Mouse (Mus musculus): ENCODE measurements around the gene Tom1l2. TPM values are rescaled to one million over a fixed set of nuclear protein-coding genes. Genes with fewer than 3 reads are reported as not detected.

Tom1l2 gene
- polyA plus RNA-seq, 1 experiment: 20.4 TPM

- Histone ChIP-seq H3K4me3 (ENCODE audit: insufficient read depth, low read length) (no peak overlapping the region), H3K27ac (ENCODE audit: insufficient read depth, low read depth, low read length) (no peak overlapping the region), H3K4me1 (ENCODE audit: control insufficient read depth, insufficient read depth, low read length) (no peaks in the 10 kb centered on the region)
- TF ChIP-seq POLR2A (IDR thresholded peaks at IDR 0.05; ENCODE audit: borderline replicate concordance, low read depth, low read length) (no peak), CTCF (IDR thresholded peaks at IDR 0.05; ENCODE audit: low read depth, low read length) (no peak)
Observed at GRCm38 (mm10) chr11:60246077-60246476, 106.6 kb downstream of the Tom1l2 start.

- Histone ChIP-seq H3K4me3 (ENCODE audit: insufficient read depth, low read length) (no peak overlapping the region), H3K27ac (ENCODE audit: insufficient read depth, low read depth, low read length) (no peak overlapping the region), H3K4me1 (ENCODE audit: control insufficient read depth, insufficient read depth, low read length) (no peaks in the 10 kb centered on the region)
- TF ChIP-seq CTCF (IDR thresholded peaks at IDR 0.05; ENCODE audit: low read depth, low read length) (no peak), POLR2A (IDR thresholded peaks at IDR 0.05; ENCODE audit: borderline replicate concordance, low read depth, low read length) (no peak)
Observed at GRCm38 (mm10) chr11:60244503-60245143, 108.1 kb downstream of the Tom1l2 start.

DNA sequence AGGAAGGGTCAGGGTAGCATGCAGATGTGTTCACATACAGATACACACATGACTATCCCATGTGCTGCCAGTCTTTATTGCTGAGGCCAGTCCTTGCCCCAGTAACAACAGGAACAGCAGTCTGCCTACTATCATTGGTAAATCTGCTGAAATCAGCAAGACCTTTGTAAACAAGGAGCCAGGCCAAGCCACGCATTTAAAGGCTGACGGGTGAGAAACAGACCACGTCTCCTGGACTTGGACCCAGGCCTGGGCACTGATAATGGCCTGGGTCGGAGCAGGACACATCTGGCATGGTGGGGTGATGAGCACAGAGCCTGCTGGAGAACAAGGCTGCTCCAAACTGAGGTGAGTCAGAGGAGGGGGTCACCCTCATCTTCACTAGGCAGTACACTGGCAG lies 112.2 kb downstream of the Tom1l2 start:
- no peak overlapping the region for H3K27ac ChIP-seq (ENCODE audit: insufficient read depth, low read depth, low read length)
- TF ChIP-seq CTCF (IDR thresholded peaks at IDR 0.05; ENCODE audit: low read depth, low read length): no peak
- TF ChIP-seq POLR2A (IDR thresholded peaks at IDR 0.05; ENCODE audit: borderline replicate concordance, low read depth, low read length): no peak
- no peak overlapping the region for H3K4me3 ChIP-seq (ENCODE audit: insufficient read depth, low read length)
- peaks cover 3% of the 10 kb centered on the region; the same call in 1 of the 2 replicates for H3K4me1 ChIP-seq (ENCODE audit: control insufficient read depth, insufficient read depth, low read length)

- Histone ChIP-seq H3K4me3 (ENCODE audit: insufficient read depth, low read length) (no peak overlapping the region), H3K27ac (ENCODE audit: insufficient read depth, low read depth, low read length) (no peak overlapping the region), H3K4me1 (ENCODE audit: control insufficient read depth, insufficient read depth, low read length) (peaks cover 6% of the 10 kb centered on the region; the same call in 1 of the 2 replicates)
- TF ChIP-seq CTCF (IDR thresholded peaks at IDR 0.05; ENCODE audit: low read depth, low read length): no peak
Observed at GRCm38 (mm10) chr11:60235351-60235750, 117.4 kb downstream of the Tom1l2 start.

- no peak overlapping the region for H3K4me3 ChIP-seq (ENCODE audit: insufficient read depth, low read length)
- no peak overlapping the region for H3K27ac ChIP-seq (ENCODE audit: insufficient read depth, low read depth, low read length)
- H3K4me1 ChIP-seq (ENCODE audit: control insufficient read depth, insufficient read depth, low read length): peaks cover 6% of the 10 kb centered on the region; the same call in 1 of the 2 replicates
- TF ChIP-seq CTCF (IDR thresholded peaks at IDR 0.05; ENCODE audit: low read depth, low read length) (no peak), POLR2A (IDR thresholded peaks at IDR 0.05; ENCODE audit: borderline replicate concordance, low read depth, low read length) (no peak)
Observed at GRCm38 (mm10) chr11:60233235-60233634, 119.5 kb downstream of the Tom1l2 start.

DNA sequence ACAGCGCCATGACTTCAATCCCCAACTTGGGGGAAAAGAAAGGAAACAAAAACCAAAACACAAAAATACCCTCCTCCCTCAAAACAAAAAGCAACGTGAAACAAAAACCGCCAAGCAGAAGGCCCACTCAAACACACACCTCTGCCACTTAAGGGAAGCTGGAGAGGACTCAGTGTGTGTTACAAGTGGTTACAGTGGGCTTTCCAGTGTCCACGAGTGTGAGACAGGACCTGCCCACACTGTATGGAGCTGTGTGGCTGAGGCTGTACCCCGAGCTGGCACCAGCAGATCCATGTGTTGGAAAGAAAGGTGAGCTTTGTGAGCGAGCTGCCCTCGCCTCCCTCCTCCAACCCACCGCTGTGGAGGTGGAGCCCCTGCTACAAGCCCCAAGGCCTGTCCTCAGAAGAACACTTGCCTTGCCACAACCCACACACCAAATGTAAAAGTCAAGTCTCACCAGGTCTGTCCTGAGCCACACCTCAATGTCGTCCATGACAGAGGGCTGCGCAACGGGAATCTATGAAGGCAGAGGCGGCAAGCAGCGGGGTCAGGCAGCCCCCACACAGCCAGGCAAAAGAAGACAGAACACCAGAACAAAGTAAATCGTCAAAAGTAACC lies 120.2 kb downstream of the Tom1l2 start:
- Histone ChIP-seq H3K4me3 (ENCODE audit: insufficient read depth, low read length) (no peak overlapping the region), H3K27ac (ENCODE audit: insufficient read depth, low read depth, low read length) (no peak overlapping the region), H3K4me1 (ENCODE audit: control insufficient read depth, insufficient read depth, low read length) (peaks cover 6% of the 10 kb centered on the region; the same call in 1 of the 2 replicates)
- TF ChIP-seq CTCF (IDR thresholded peaks at IDR 0.05; ENCODE audit: low read depth, low read length) (no peak), POLR2A (IDR thresholded peaks at IDR 0.05; ENCODE audit: borderline replicate concordance, low read depth, low read length) (no peak)

GRCm38 (mm10) chr11:60231951-60232350 lies 120.8 kb downstream of the Tom1l2 start:
- peaks cover 6% of the 10 kb centered on the region; the same call in 1 of the 2 replicates for H3K4me1 ChIP-seq (ENCODE audit: control insufficient read depth, insufficient read depth, low read length)
- TF ChIP-seq POLR2A (IDR thresholded peaks at IDR 0.05; ENCODE audit: borderline replicate concordance, low read depth, low read length): no peak
- no peak for TF ChIP-seq CTCF (IDR thresholded peaks at IDR 0.05; ENCODE audit: low read depth, low read length)
- H3K27ac ChIP-seq (ENCODE audit: insufficient read depth, low read depth, low read length): no peak overlapping the region
- no peak overlapping the region for H3K4me3 ChIP-seq (ENCODE audit: insufficient read depth, low read length)

- peaks cover 6% of the 10 kb centered on the region; the same call in 1 of the 2 replicates for H3K4me1 ChIP-seq (ENCODE audit: control insufficient read depth, insufficient read depth, low read length)
- H3K4me3 ChIP-seq (ENCODE audit: insufficient read depth, low read length): no peak overlapping the region
- no peak overlapping the region for H3K27ac ChIP-seq (ENCODE audit: insufficient read depth, low read depth, low read length)
- TF ChIP-seq CTCF (IDR thresholded peaks at IDR 0.05; ENCODE audit: low read depth, low read length): no peak
- no peak for TF ChIP-seq POLR2A (IDR thresholded peaks at IDR 0.05; ENCODE audit: borderline replicate concordance, low read depth, low read length)
Observed at GRCm38 (mm10) chr11:60231326-60231725, 121.4 kb downstream of the Tom1l2 start.

- Histone ChIP-seq H3K4me1 (ENCODE audit: control insufficient read depth, insufficient read depth, low read length) (peaks cover 3% of the 10 kb centered on the region; the same call in 1 of the 2 replicates), H3K4me3 (ENCODE audit: insufficient read depth, low read length) (no peak overlapping the region), H3K27ac (ENCODE audit: insufficient read depth, low read depth, low read length) (no peak overlapping the region)
- TF ChIP-seq POLR2A (IDR thresholded peaks at IDR 0.05; ENCODE audit: borderline replicate concordance, low read depth, low read length): no peak
- TF ChIP-seq CTCF (IDR thresholded peaks at IDR 0.05; ENCODE audit: low read depth, low read length): no peak
Observed at GRCm38 (mm10) chr11:60230512-60230911, 122.2 kb downstream of the Tom1l2 start.

- H3K27ac ChIP-seq (ENCODE audit: insufficient read depth, low read depth, low read length): no peak overlapping the region
- TF ChIP-seq CTCF (IDR thresholded peaks at IDR 0.05; ENCODE audit: low read depth, low read length) (no peak), POLR2A (IDR thresholded peaks at IDR 0.05; ENCODE audit: borderline replicate concordance, low read depth, low read length) (no peak)
- peaks cover 3% of the 10 kb centered on the region for H3K4me1 ChIP-seq (ENCODE audit: control insufficient read depth, insufficient read depth, low read length)
- H3K4me3 ChIP-seq (ENCODE audit: insufficient read depth, low read length): no peak overlapping the region
Observed at GRCm38 (mm10) chr11:60229821-60230220, 122.9 kb downstream of the Tom1l2 start.

Measured in bone marrow macrophage, adult 2 months (primary cell).